Mouse (Mus musculus): Measurements from ENCODE around the gene Gm10229. TPM values are rescaled to one million over a fixed set of nuclear protein-coding genes. Genes with fewer than 3 reads are reported as not detected.
"Not testable (repeated sequence)": the region's sequence is repeated elsewhere in the genome, so short reads cannot be mapped to it uniquely, and the experiment has no call there.

Gene Gm10229
- not detected in 2 replicates for polyA plus RNA-seq (2016; fragmentation: Nextera tagmentation; extraction: Ambion mirVana)

- not testable (repeated sequence) for H3K4me1 ChIP-seq (replicated peaks); H3K36me3 ChIP-seq; H3K4me3 ChIP-seq; ATAC-seq (ENCODE audit: insufficient number of reproducible peaks, low FRiP score); H3K27ac ChIP-seq (ENCODE audit: poor library complexity, severe bottlenecking); H3K4me2 ChIP-seq; H3K9ac ChIP-seq; H3K27me3 ChIP-seq (replicated peaks); H3K9me3 ChIP-seq (replicated peaks)
- 84% methylated on average over 3 of the region's 3 CpGs for WGBS
Measured at GRCm38 (mm10) chr16:89014984-89015383, at the start of gene Gm10229. Gene Gm10229, plus strand, starts transcription at chr16:89015284.

GRCm38 (mm10) chr16:89010659-89011058 is 4.4 kb upstream of the Gm10229 start, which contains the start of gene Krtap22-2:
Gene Krtap22-2, minus strand, starts transcription at chr16:89010759.
- Histone ChIP-seq H3K9me3 (replicated peaks) (peaks cover 4% of the 10 kb centered on the region; the same call in 1 of the 2 replicates), H3K27me3 (replicated peaks) (no peaks in the 10 kb centered on the region), H3K36me3 (no peaks in the 10 kb centered on the region), H3K4me1 (replicated peaks) (no peaks in the 10 kb centered on the region), H3K27ac (ENCODE audit: poor library complexity, severe bottlenecking) (no peak within 1 kb of the TSS), H3K4me3 (no peak within 1 kb of the TSS), H3K4me2 (no peak within 1 kb of the TSS), H3K9ac (no peak within 1 kb of the TSS)
- WGBS = 77% methylated on average over 5 of the region's 5 CpGs
- ATAC-seq (ENCODE audit: insufficient number of reproducible peaks, low FRiP score) = no peak

DNA sequence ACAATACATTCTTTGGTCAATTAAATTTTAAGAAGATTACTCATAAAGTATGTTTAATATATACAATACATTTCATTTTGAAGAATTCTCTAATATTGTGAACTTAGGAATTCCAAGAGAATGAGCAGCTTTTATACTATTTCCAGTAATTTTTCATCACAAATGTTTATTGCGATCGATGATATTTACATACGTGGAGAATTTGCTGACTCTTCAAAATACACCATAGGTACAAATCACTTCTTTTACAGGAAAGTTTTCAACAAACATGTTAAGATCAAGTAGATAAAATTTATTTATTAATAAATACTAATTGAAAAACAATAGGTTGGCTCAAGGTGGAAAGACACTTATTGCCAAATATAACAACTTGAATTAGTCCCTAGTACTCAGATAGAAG is 1.1 kb upstream of the Gm10229 start:
- H3K9me3 ChIP-seq (replicated peaks) = peaks cover 4% of the 10 kb centered on the region; the same call in 1 of the 2 replicates

GRCm38 (mm10) chr16:89031399-89031798 is 16.3 kb downstream of the Gm10229 start, which contains the start of gene Krtap6-1:
Gene Krtap6-1, plus strand, starts transcription at chr16:89031699.
- WGBS = 80% methylated on average over 3 of the region's 3 CpGs
- H3K4me3 ChIP-seq; H3K4me1 ChIP-seq (replicated peaks); H3K36me3 ChIP-seq; H3K9ac ChIP-seq; H3K9me3 ChIP-seq (replicated peaks); H3K27ac ChIP-seq (ENCODE audit: poor library complexity, severe bottlenecking); H3K4me2 ChIP-seq; ATAC-seq (ENCODE audit: insufficient number of reproducible peaks, low FRiP score); H3K27me3 ChIP-seq (replicated peaks): not testable (repeated sequence)

More for the DNA sequence above, 1.1 kb upstream of the Gm10229 start:
- Histone ChIP-seq H3K27me3 (replicated peaks) (no peaks in the 10 kb centered on the region), H3K4me3 (no peak overlapping the region), H3K4me2 (no peak overlapping the region), H3K36me3 (no peaks in the 10 kb centered on the region), H3K27ac (ENCODE audit: poor library complexity, severe bottlenecking) (no peak overlapping the region), H3K9ac (no peak overlapping the region), H3K4me1 (replicated peaks) (no peaks in the 10 kb centered on the region)
- no peak for ATAC-seq (ENCODE audit: insufficient number of reproducible peaks, low FRiP score)
- 92% methylated on average over 3 of the region's 3 CpGs for WGBS

DNA sequence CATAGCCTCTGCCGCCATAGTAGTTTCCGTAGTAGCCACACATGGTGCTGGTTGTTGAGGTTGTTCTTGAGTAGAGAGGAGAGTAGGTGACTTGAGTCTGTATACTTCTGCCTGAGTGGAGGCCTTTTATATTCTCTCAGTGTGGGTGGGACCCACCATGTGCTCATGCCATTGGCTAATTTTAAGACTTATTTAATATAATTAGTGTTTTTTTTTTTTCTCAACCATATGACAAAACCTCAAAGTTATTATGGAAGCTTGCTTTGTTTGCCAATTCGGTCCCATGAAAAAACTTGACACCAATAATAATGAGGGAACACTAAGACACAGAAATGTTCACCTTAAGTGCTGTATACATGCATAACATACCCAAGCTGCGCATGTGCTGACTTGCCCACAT is 26.3 kb downstream of the Gm10229 start, which contains the start of gene Gm10228:
Gene Gm10228 (minus strand): TSS at position 101 of the 400 bp plus-strand sequence.
- H3K9me3 ChIP-seq (replicated peaks); H3K9ac ChIP-seq; H3K27ac ChIP-seq (ENCODE audit: poor library complexity, severe bottlenecking); ATAC-seq (ENCODE audit: insufficient number of reproducible peaks, low FRiP score); H3K27me3 ChIP-seq (replicated peaks); H3K4me2 ChIP-seq; H3K4me3 ChIP-seq; H3K36me3 ChIP-seq; H3K4me1 ChIP-seq (replicated peaks): not testable (repeated sequence)
- WGBS = 84% methylated on average over 2 of the region's 4 CpGs

DNA sequence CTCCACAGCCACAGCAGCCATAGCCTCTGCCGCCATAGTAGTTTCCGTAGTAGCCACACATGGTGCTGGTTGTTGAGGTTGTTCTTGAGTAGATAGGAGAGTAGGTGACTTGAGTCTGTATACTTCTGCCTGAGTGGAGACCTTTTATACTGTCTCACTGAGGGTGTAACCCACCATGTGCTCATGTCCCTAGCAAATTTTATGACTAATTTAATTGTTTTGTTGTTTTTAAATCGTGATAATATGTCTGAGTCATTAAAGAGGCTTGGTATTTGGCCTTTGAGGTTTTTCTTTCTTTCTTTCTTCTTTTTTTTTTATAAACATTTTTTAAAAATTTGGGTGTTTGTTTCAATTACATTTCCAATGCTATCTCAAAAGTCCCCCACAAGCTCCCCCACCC is 32.7 kb downstream of the Gm10229 start, which contains the start of gene Krtap6-5:
Gene Krtap6-5 (minus strand): TSS at position 101 of the 400 bp plus-strand sequence.
- H3K4me3 ChIP-seq = no peak within 1 kb of the TSS
- no peak within 1 kb of the TSS for H3K27ac ChIP-seq (ENCODE audit: poor library complexity, severe bottlenecking)
- no peak within 1 kb of the TSS for H3K4me2 ChIP-seq
- no peaks in the 10 kb centered on the region for H3K4me1 ChIP-seq (replicated peaks)
- H3K9me3 ChIP-seq (replicated peaks) = no peaks in the 10 kb centered on the region; the same call in 1 of the 2 replicates
- no peaks in the 10 kb centered on the region for H3K27me3 ChIP-seq (replicated peaks)
- 71% methylated on average over 3 of the region's 3 CpGs for WGBS
- ATAC-seq (ENCODE audit: insufficient number of reproducible peaks, low FRiP score) = no peak
- H3K36me3 ChIP-seq = no peaks in the 10 kb centered on the region
- no peak within 1 kb of the TSS for H3K9ac ChIP-seq

DNA sequence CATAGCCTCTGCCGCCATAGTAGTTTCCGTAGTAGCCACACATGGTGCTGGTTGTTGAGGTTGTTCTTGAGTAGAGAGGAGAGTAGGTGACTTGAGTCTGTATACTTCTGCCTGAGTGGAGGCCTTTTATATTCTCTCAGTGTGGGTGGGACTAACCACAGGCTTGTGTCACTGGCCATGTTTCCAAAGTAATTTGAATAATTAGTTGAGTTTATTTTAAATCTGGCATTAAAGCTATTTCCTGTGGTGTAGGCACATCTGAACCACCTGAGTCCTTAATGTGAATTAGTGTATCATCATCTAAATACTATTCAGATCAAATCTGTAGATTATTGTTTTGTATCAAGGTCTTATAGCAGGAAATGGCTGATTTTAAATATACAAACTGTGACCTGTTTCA is 48.8 kb downstream of the Gm10229 start, which contains the start of gene 1110025L11Rik:
Gene 1110025L11Rik (minus strand): TSS at position 101 of the 400 bp plus-strand sequence.
- no CpG with 5 or more reads among the region's 2 CpGs for WGBS
- not testable (repeated sequence) for ATAC-seq (ENCODE audit: insufficient number of reproducible peaks, low FRiP score)

More for the DNA sequence above, 48.8 kb downstream of the Gm10229 start, which contains the start of gene 1110025L11Rik:
- H3K4me1 ChIP-seq (replicated peaks); H3K36me3 ChIP-seq; H3K9ac ChIP-seq; H3K27ac ChIP-seq (ENCODE audit: poor library complexity, severe bottlenecking); H3K27me3 ChIP-seq (replicated peaks); H3K9me3 ChIP-seq (replicated peaks); H3K4me3 ChIP-seq; H3K4me2 ChIP-seq: not testable (repeated sequence)

Other genes starting within 250 kb of the Gm10229 start
- gene 2310057N15Rik, start 241.1 kb upstream of the Gm10229 start, polyA plus RNA-seq (2016; fragmentation: Nextera tagmentation; extraction: Ambion mirVana) = not detected in 2 replicates
- gene Gm5965, start 237.4 kb upstream of the Gm10229 start, polyA plus RNA-seq (2016; fragmentation: Nextera tagmentation; extraction: Ambion mirVana) = not detected in 2 replicates
- gene Gm20741, start 203.1 kb upstream of the Gm10229 start, polyA plus RNA-seq (2016; fragmentation: Nextera tagmentation; extraction: Ambion mirVana) = not detected in 2 replicates
- gene Krtap15, start 195.1 kb upstream of the Gm10229 start, polyA plus RNA-seq (2016; fragmentation: Nextera tagmentation; extraction: Ambion mirVana) = not detected in 2 replicates
- not detected in 2 replicates for gene Krtap14, start 189.1 kb upstream of the Gm10229 start, polyA plus RNA-seq (2016; fragmentation: Nextera tagmentation; extraction: Ambion mirVana)
- gene Krtap19-1, start 145.9 kb upstream of the Gm10229 start, polyA plus RNA-seq (2016; fragmentation: Nextera tagmentation; extraction: Ambion mirVana) = not detected in 2 replicates
- gene Krtap19-2, start 141.0 kb upstream of the Gm10229 start, polyA plus RNA-seq (2016; fragmentation: Nextera tagmentation; extraction: Ambion mirVana) = not detected in 2 replicates
- not detected in 2 replicates for gene Krtap19-3, start 137.2 kb upstream of the Gm10229 start, polyA plus RNA-seq (2016; fragmentation: Nextera tagmentation; extraction: Ambion mirVana)
- not detected in 2 replicates for gene Krtap19-4, start 130.2 kb upstream of the Gm10229 start, polyA plus RNA-seq (2016; fragmentation: Nextera tagmentation; extraction: Ambion mirVana)
- gene Krtap19-5, start 118.8 kb upstream of the Gm10229 start, polyA plus RNA-seq (2016; fragmentation: Nextera tagmentation; extraction: Ambion mirVana) = not detected in 2 replicates
- not detected in 2 replicates for gene Krtap19-9b, start 83.0 kb upstream of the Gm10229 start, polyA plus RNA-seq (2016; fragmentation: Nextera tagmentation; extraction: Ambion mirVana)
- not detected in 2 replicates for gene Krtap16-3, start 52.4 kb upstream of the Gm10229 start, polyA plus RNA-seq (2016; fragmentation: Nextera tagmentation; extraction: Ambion mirVana)
- gene Krtap22-2, start 4.5 kb upstream of the Gm10229 start, polyA plus RNA-seq (2016; fragmentation: Nextera tagmentation; extraction: Ambion mirVana) = not detected in 2 replicates
- not detected in 2 replicates for gene Krtap6-1, start 16.4 kb downstream of the Gm10229 start, polyA plus RNA-seq (2016; fragmentation: Nextera tagmentation; extraction: Ambion mirVana)
- not detected in 2 replicates for gene Gm10228, start 26.2 kb downstream of the Gm10229 start, polyA plus RNA-seq (2016; fragmentation: Nextera tagmentation; extraction: Ambion mirVana)
- not detected in 2 replicates for gene Krtap6-5, start 32.6 kb downstream of the Gm10229 start, polyA plus RNA-seq (2016; fragmentation: Nextera tagmentation; extraction: Ambion mirVana)
- gene 1110025L11Rik, start 48.7 kb downstream of the Gm10229 start, polyA plus RNA-seq (2016; fragmentation: Nextera tagmentation; extraction: Ambion mirVana) = not detected in 2 replicates
- not detected in 2 replicates for gene Krtap6-3, start 68.7 kb downstream of the Gm10229 start, polyA plus RNA-seq (2016; fragmentation: Nextera tagmentation; extraction: Ambion mirVana)
- gene Gm6358, start 125.6 kb downstream of the Gm10229 start, polyA plus RNA-seq (2016; fragmentation: Nextera tagmentation; extraction: Ambion mirVana) = not detected in 2 replicates
- gene Gm10061, start 135.8 kb downstream of the Gm10229 start, polyA plus RNA-seq (2016; fragmentation: Nextera tagmentation; extraction: Ambion mirVana) = not detected in 2 replicates
- gene Gm9789, start 142.7 kb downstream of the Gm10229 start, polyA plus RNA-seq (2016; fragmentation: Nextera tagmentation; extraction: Ambion mirVana) = not detected in 2 replicates
- not detected in 2 replicates for gene Gm7735, start 154.2 kb downstream of the Gm10229 start, polyA plus RNA-seq (2016; fragmentation: Nextera tagmentation; extraction: Ambion mirVana)
- not detected in 2 replicates for gene 1110057P08Rik, start 159.5 kb downstream of the Gm10229 start, polyA plus RNA-seq (2016; fragmentation: Nextera tagmentation; extraction: Ambion mirVana)
- gene Krtap20-2, start 190.6 kb downstream of the Gm10229 start, polyA plus RNA-seq (2016; fragmentation: Nextera tagmentation; extraction: Ambion mirVana) = not detected in 2 replicates

Measured in heart, embryonic 12.5 days (tissue).